Mouse (Mus musculus): ENCODE measurements at regions not wholly inside any gene's neighbourhood (a gene's known extent, or its start where the extent isn't known, plus 50 kb on each side); places are given as distances from the start of the nearest gene placed in this dataset.

- TF ChIP-seq CTCF (IDR thresholded peaks at IDR 0.05; ENCODE audit: low read depth) (no peak), EP300 (IDR thresholded peaks at IDR 0.05; ENCODE audit: low read depth) (no peak)
Measured at GRCm38 (mm10) chr1:155493799-155494198, 64.1 kb upstream of the Acbd6 start.

Data from liver, embryonic 14.5 days (tissue).